Mouse (Mus musculus) ES-Bruce4 (cell line): ENCODE data around the gene Mars.

ENCODE experiments used
- CTCF ChIP-seq: IDR thresholded peaks from one replicate; pipeline ENCODE4 v1.8.1; 2011; ENCODE audit warnings: low read depth, low read length
- EP300 ChIP-seq: IDR thresholded peaks from 2 replicates; pipeline ENCODE4 v1.6.1; 2011; ENCODE audit warnings: low read depth, low read length; ENCODE audit not compliant: insufficient read depth

DNA sequence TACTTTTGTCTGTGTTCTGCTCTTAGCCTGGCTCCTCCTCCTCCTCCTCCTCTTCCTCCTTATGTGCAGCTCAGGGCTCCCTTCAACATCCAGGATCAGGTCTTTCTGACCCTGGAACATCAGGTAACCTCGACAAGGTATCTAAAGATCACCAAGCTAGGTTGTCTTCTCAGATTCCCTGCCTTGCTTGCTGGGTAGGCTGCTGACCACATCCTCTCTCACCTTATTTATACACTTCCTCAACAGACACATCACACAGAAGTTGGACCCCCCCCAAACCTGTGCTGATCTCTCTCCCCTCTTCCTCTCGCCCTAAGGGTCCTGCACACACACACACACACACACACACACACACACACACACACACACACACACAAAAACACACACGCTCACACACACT is 10.0 kb upstream of the Mars start, which contains the start of gene Arhgap9:
- TF ChIP-seq CTCF (no peak), EP300 (no peak)
